Mouse (Mus musculus) CH12.LX (cell line): Measurements from ENCODE around the gene Fez2. TPM values are rescaled to one million over a fixed set of nuclear protein-coding genes. Genes with fewer than 3 reads are reported as not detected.

ENCODE experiments used
- DNase-seq: peaks from one replicate; pipeline ENCODE4 v3.0.0-alpha.2; 2013; ENCODE audit errors: extremely low read depth
- H3K27ac ChIP-seq: 2 replicates; pipeline ENCODE4 v1.5.1; 2012; ENCODE audit warnings: low read depth, mild to moderate bottlenecking, control low read depth, moderate library complexity; ENCODE audit not compliant: insufficient read depth
- H3K27me3 ChIP-seq: replicated peaks from 2 replicates; pipeline ENCODE3; 2012; ENCODE audit warnings: inconsistent platforms
- H3K36me3 ChIP-seq, 2 experiments: replicated peaks in 1 of 2; 2 replicates each; pipeline versions ENCODE3 to v1.6.1; 2012; ENCODE audit warnings: inconsistent platforms in 1 of 2, low read length in 1 of 2, mild to moderate bottlenecking in 1 of 2, mixed read lengths in 1 of 2, moderate library complexity in 1 of 2; ENCODE audit not compliant: control insufficient read depth in 1 of 2, insufficient read depth in 1 of 2
- H3K4me1 ChIP-seq, 2 experiments: 2 replicates each; pipeline ENCODE4 v1.6.1; 2012; ENCODE audit warnings: inconsistent platforms in 1 of 2, moderate library complexity in 1 of 2; ENCODE audit not compliant: insufficient read depth in 2 of 2, control insufficient read depth in 1 of 2
- H3K4me2 ChIP-seq: 2 replicates; pipeline ENCODE4 v1.6.1; 2012; ENCODE audit warnings: low read depth, mild to moderate bottlenecking, control low read depth; ENCODE audit not compliant: poor library complexity, insufficient read depth, severe bottlenecking
- H3K4me3 ChIP-seq, 3 experiments: fragments of 150-350 bp in 1 of 3; sonication (generic) in 1 of 3; replicated peaks in 1 of 3; 2 replicates each; pipeline versions ENCODE3 to v1.5.1; 2011 to 2012; ENCODE audit warnings: low read depth in 2 of 3, low read length in 2 of 3, mild to moderate bottlenecking in 2 of 3, moderate library complexity in 2 of 3, control low read depth in 1 of 3, improper control_type of control experiment in 1 of 3, inconsistent platforms in 1 of 3, mixed read lengths in 1 of 3; ENCODE audit not compliant: poor library complexity in 1 of 3
- H3K79me2 ChIP-seq: replicated peaks from 2 replicates; pipeline ENCODE4 v1.6.1; 2012; ENCODE audit warnings: mild to moderate bottlenecking, moderate library complexity; ENCODE audit not compliant: control insufficient read depth, poor library complexity, insufficient read depth, severe bottlenecking; ENCODE audit errors: extremely low read depth
- H3K9ac ChIP-seq: 2 replicates; pipeline ENCODE4 v1.6.1; 2012; ENCODE audit warnings: low read depth, mild to moderate bottlenecking, control low read depth, moderate library complexity; ENCODE audit not compliant: insufficient read depth
- H3K9me3 ChIP-seq: replicated peaks from 2 replicates; pipeline ENCODE3; 2012; ENCODE audit warnings: low read length, inconsistent platforms, mixed read lengths
- CHD2 ChIP-seq: IDR thresholded peaks from 2 replicates; pipeline ENCODE4 v1.6.1; 2011; ENCODE audit warnings: low read length, improper control_type of control experiment
- ELF1 ChIP-seq: IDR thresholded peaks from 2 replicates; pipeline ENCODE4 v1.6.1; 2014; ENCODE audit warnings: low read depth, mild to moderate bottlenecking, inconsistent platforms, low read length, improper control_type of control experiment
- EP300 ChIP-seq: IDR thresholded peaks from 2 replicates; pipeline ENCODE4 v1.6.1; 2011; ENCODE audit warnings: low read length, improper control_type of control experiment
- ETS1 ChIP-seq: conservative IDR thresholded peaks from 2 replicates; pipeline ENCODE4 v1.6.1; 2012; ENCODE audit warnings: low read depth, mild to moderate bottlenecking, inconsistent platforms, low read length, improper control_type of control experiment, moderate library complexity
- GABPA ChIP-seq: IDR thresholded peaks from 2 replicates; pipeline ENCODE4 v1.6.1; 2012; ENCODE audit warnings: low read depth, low read length, improper control_type of control experiment, inconsistent platforms; ENCODE audit not compliant: insufficient replicate concordance
- HCFC1 ChIP-seq: IDR thresholded peaks from 2 replicates; pipeline ENCODE4 v1.6.1; 2012; ENCODE audit warnings: low read depth, mild to moderate bottlenecking, inconsistent platforms, low read length, improper control_type of control experiment
- JUND ChIP-seq: conservative IDR thresholded peaks from 2 replicates; pipeline ENCODE4 v1.6.1; 2011; ENCODE audit warnings: low read depth, low read length, improper control_type of control experiment
- NRF1 ChIP-seq: IDR thresholded peaks from 2 replicates; pipeline ENCODE4 v1.6.1; 2014; ENCODE audit warnings: low read depth, mild to moderate bottlenecking, inconsistent platforms, low read length, improper control_type of control experiment, moderate library complexity
- SIN3A ChIP-seq: IDR thresholded peaks from 2 replicates; pipeline ENCODE4 v1.6.1; 2012; ENCODE audit warnings: low read length, improper control_type of control experiment, inconsistent platforms
- ZC3H11A ChIP-seq: IDR thresholded peaks from 2 replicates; pipeline ENCODE4 v1.6.1; 2012; ENCODE audit warnings: low read depth, mild to moderate bottlenecking, inconsistent platforms, low read length, improper control_type of control experiment
- ZKSCAN1 ChIP-seq: IDR thresholded peaks from 2 replicates; pipeline ENCODE4 v1.6.1; 2012; ENCODE audit warnings: low read depth, inconsistent platforms, low read length, improper control_type of control experiment, borderline replicate concordance
- dilution Hi-C: fragments of 300-500 bp; cut with MboI; formaldehyde crosslinking; loops from 2 replicates; pipeline ENCODE4 v1.14.3; 2020; ENCODE audit warnings: low sequenced_read_pairs; ENCODE audit not compliant: extremely low pct_unique_long_range_greater_than_20kb, extremely low pct_ligation_motif_present
- in situ Hi-C: fragments of 300-500 bp; cut with MboI; formaldehyde crosslinking; loops from 3 replicates; pipeline ENCODE4 v1.14.3; 2019; ENCODE audit warnings: low sequenced_read_pairs, low pct_ligation_motif_present, low pct_unique_long_range_greater_than_20kb, mixed read lengths
- polyA plus RNA-seq: library from polyadenylated mRNA; unstranded; fragments of >175 nt; gene quantifications from 2 replicates; pipeline ENCODE4 v1.2.1, GENCODE M21; 2012; ENCODE audit warnings: low read depth; ENCODE audit not compliant: insufficient read length
- total RNA-seq, 2 experiments: library from RNA; depleted of rRNA; stranded (reverse); fragments of 300-350 nt in 1 of 2; fragments of >200 nt in 1 of 2; gene quantifications; 2 replicates each; pipeline ENCODE4 v1.2.3; 2012 to 2014

Fez2 gene
- total and polyA plus RNA-seq, 3 experiments, result 13.5 to 18.7 (median 14.2) TPM

DNA sequence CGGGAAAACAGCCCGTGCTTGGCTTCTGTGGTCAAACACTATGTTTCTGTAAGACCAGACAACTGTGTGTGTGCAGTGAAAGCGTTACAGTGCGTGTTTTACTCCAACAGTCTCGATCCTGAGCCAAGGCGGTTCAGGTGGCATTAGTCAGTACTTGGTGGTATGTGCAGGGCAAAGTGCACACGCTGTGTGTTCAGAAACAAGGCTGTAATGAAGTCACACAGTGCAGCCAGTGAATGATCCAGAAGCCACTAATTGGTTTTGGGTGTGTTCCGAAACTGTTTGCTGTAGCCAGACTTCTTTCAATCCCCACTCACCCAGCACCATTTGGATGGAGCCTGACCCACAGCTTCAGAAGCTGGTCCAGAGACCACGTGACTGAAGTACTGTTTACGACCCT, 9.6 kb downstream of the Fez2 start:
- dilution Hi-C loops, result no loop called here
- no peaks in the 10 kb centered on the region for H3K79me2 ChIP-seq
- no peak overlapping the region for H3K27ac ChIP-seq
- peaks cover 23 to 72% of the 10 kb centered on the region in 2 experiments for H3K36me3 ChIP-seq
- no peak overlapping the region for H3K4me3 ChIP-seq
- TF ChIP-seq EP300 (no peak), JUND (no peak), SIN3A (no peak), CHD2 (no peak)
- no peaks in the 10 kb centered on the region for H3K9me3 ChIP-seq
- peaks cover 0 to 12% of the 10 kb centered on the region in 2 experiments; a peak in 1 of 4 replicates for H3K4me1 ChIP-seq
- no peaks in the 10 kb centered on the region for H3K27me3 ChIP-seq
- in situ Hi-C loops, result no loop called here
- H3K9ac ChIP-seq, result no peak overlapping the region
- DNase-seq, result no peak
- no peak overlapping the region for H3K4me2 ChIP-seq

DNA sequence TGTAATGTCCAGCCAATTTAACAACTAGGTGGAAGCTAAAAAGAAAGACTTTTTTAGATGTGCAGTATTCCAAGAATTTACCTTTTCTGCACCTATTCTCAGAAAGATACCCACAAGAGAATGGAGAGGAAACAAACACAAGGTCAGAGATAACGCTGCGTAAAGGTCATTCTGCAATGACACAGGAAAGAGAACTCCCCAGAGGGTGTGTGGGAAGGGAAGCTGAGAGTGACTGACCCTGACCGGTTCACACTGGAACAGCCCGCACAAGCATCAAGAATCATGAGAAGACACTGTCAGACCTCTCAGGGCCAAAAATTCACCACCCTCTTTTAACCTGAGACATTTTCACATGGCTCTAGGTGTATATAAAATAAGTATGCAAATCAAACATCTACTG, 10.4 kb downstream of the Fez2 start:
- peaks cover 0 to 12% of the 10 kb centered on the region in 2 experiments; a peak in 1 of 4 replicates for H3K4me1 ChIP-seq
- H3K4me2 ChIP-seq, result no peak overlapping the region
- H3K36me3 ChIP-seq, result peaks cover 22 to 72% of the 10 kb centered on the region in 2 experiments
- TF ChIP-seq ETS1, result no peak
- in situ Hi-C loops, result no loop called here
- H3K4me3 ChIP-seq, result no peak overlapping the region
- dilution Hi-C loops, result no loop called here
- no peaks in the 10 kb centered on the region for H3K9me3 ChIP-seq
- no peak overlapping the region for H3K27ac ChIP-seq
- H3K27me3 ChIP-seq, result no peaks in the 10 kb centered on the region
- DNase-seq, result no peak
- no peaks in the 10 kb centered on the region for H3K79me2 ChIP-seq
- H3K9ac ChIP-seq, result no peak overlapping the region

DNA sequence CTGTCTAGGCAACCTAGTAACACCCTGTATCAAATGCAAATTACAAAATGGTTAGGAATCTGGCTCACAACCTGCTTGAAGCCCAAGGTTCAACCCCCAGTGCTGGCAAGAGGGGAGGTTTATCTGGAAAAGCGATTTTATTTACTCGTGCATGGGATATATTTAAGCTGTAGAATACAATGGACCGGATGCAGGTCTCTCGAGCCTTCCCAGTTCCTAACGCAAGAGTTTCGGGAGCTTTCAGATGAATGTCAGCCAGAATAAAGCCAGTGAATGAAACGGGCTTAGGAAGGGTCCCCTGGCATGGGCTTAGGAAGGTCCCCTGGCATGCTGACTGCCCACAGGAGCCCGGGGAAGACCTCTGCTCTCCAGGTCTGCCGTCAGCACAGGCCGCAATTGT, 11.1 kb downstream of the Fez2 start:
- peaks cover 0 to 12% of the 10 kb centered on the region in 2 experiments; a peak in 1 of 4 replicates for H3K4me1 ChIP-seq
- dilution Hi-C loops, result no loop called here
- H3K36me3 ChIP-seq, result peaks cover 20 to 72% of the 10 kb centered on the region in 2 experiments

DNA sequence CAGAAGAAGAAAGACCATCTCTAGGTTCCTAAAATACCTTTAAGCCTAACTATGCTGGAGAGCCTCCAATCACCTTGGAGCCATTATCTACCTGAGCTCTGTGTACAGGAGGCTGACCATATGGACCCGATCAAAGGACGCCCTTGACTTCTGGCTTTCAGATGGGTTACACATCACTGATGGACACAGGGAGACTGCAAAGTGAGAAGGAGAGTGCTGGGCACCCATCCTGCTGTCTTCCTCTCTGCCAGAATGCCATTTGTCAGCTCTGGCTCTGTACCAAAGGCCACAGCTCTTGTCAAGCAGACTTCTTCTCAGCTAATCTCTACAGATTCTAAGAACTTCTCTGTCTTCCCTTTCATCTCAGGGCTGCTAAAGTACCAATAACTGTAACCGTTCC, 12.6 kb downstream of the Fez2 start:
- H3K27me3 ChIP-seq, result no peaks in the 10 kb centered on the region
- no peak for DNase-seq
- H3K4me2 ChIP-seq, result no peak overlapping the region
- H3K9me3 ChIP-seq, result no peaks in the 10 kb centered on the region
- H3K4me3 ChIP-seq, result no peak overlapping the region
- peaks cover 0 to 11% of the 10 kb centered on the region in 2 experiments; a peak in 2 of 4 replicates for H3K4me1 ChIP-seq
- in situ Hi-C loops (no loop called here), dilution Hi-C loops (no loop called here)
- H3K36me3 ChIP-seq, result peaks cover 27 to 73% of the 10 kb centered on the region in 2 experiments
- no peak overlapping the region for H3K9ac ChIP-seq
- H3K27ac ChIP-seq, result no peak overlapping the region
- no peaks in the 10 kb centered on the region for H3K79me2 ChIP-seq
- no peak for TF ChIP-seq NRF1
- TF ChIP-seq ELF1, result no peak
- no peak for TF ChIP-seq ZC3H11A
- TF ChIP-seq HCFC1, result no peak

More for the DNA sequence above, 11.1 kb downstream of the Fez2 start:
- no peaks in the 10 kb centered on the region for H3K27me3 ChIP-seq
- in situ Hi-C loops, result no loop called here
- H3K27ac ChIP-seq, result no peak overlapping the region
- TF ChIP-seq GABPA, result no peak
- TF ChIP-seq ZKSCAN1, result no peak
- DNase-seq, result no peak
- H3K4me2 ChIP-seq, result no peak overlapping the region
- H3K9me3 ChIP-seq, result no peaks in the 10 kb centered on the region
- H3K9ac ChIP-seq, result no peak overlapping the region
- no peak overlapping the region for H3K4me3 ChIP-seq
- H3K79me2 ChIP-seq, result no peaks in the 10 kb centered on the region
